Mouse (Mus musculus): ENCODE measurements at regions not wholly inside any gene's neighbourhood (a gene's known extent, or its start where the extent isn't known, plus 50 kb on each side); places are given as distances from the start of the nearest gene placed in this dataset.

GRCm38 (mm10) chr14:116810661-116811345, 114.3 kb upstream of the Gpc6 start:
- Histone ChIP-seq H3K36me3 (ENCODE audit: control insufficient read depth, insufficient read depth, low read length) (no peaks in the 10 kb centered on the region), H3K9ac (ENCODE audit: low read length) (no peak overlapping the region), H3K4me2 (ENCODE audit: low read depth, low read length) (no peak overlapping the region), H3K4me1 (replicated peaks; ENCODE audit: control insufficient read depth, insufficient read depth, low read length) (no peaks in the 10 kb centered on the region), H3K9me3 (ENCODE audit: control insufficient read depth, low read length) (no peaks in the 10 kb centered on the region), H3K27ac (ENCODE audit: low read length) (no peak overlapping the region), H3K27me3 (ENCODE audit: control insufficient read depth, insufficient read depth, low read depth, low read length) (no peaks in the 10 kb centered on the region), H3K4me3 (ENCODE audit: low read length) (no peak overlapping the region)
- 45% methylated on average over 2 of the region's 2 CpGs for WGBS
- ATAC-seq (ENCODE audit: low read depth): no peak

DNA sequence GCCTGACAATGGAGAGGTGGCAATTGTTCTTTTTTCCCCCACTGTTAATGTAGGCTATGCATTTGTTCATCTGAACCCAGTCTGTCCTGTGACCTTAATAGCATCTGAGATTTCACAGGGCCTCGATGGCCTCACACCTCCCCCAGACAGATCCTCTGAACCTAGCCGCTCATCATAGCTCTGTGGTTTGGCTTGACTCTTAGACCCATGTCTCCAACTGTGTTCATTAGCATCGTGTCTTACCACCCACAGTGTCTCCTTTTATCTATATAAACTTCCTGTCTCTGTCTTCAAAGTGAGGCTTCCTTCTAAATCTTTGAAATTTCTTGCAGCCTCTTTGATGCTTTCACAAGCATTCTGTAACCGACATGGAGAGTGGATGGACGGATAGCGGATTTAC, 87.9 kb upstream of the Gpc6 start:
- WGBS: 38% methylated on average over 6 of the region's 6 CpGs
- Histone ChIP-seq H3K4me3 (ENCODE audit: low read length) (no peak overlapping the region), H3K27me3 (ENCODE audit: control insufficient read depth, insufficient read depth, low read depth, low read length) (no peaks in the 10 kb centered on the region), H3K4me1 (replicated peaks; ENCODE audit: control insufficient read depth, insufficient read depth, low read length) (no peaks in the 10 kb centered on the region), H3K36me3 (ENCODE audit: control insufficient read depth, insufficient read depth, low read length) (no peaks in the 10 kb centered on the region), H3K9me3 (ENCODE audit: control insufficient read depth, low read length) (no peaks in the 10 kb centered on the region), H3K27ac (ENCODE audit: low read length) (no peak overlapping the region), H3K9ac (ENCODE audit: low read length) (no peak overlapping the region), H3K4me2 (ENCODE audit: low read depth, low read length) (no peak overlapping the region)
- no peak; the same call in 1 of the 2 replicates for ATAC-seq (ENCODE audit: low read depth)

DNA sequence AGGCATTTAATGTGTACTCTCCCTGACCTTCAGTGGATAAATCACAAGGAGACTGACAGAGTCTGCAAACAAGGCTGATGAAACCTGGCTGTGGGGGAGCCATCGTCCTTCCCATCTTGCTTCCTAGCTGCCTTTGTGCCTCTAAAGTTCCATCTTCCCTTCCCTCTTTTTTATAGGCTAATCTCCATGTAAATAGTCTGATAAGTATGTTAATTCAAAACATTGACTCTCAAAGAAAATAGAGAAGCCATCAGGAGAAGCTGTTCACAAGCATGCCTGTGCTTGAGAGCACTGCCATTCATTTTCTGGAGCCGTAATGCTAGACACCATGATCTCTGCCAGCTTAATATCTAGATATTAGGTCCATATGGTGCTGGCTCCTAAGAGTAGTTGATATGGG, 55.7 kb upstream of the Gpc6 start:
- H3K4me1 ChIP-seq (replicated peaks; ENCODE audit: control insufficient read depth, insufficient read depth, low read length): no peaks in the 10 kb centered on the region
- no peak overlapping the region for H3K27ac ChIP-seq (ENCODE audit: low read length)
- no peaks in the 10 kb centered on the region for H3K9me3 ChIP-seq (ENCODE audit: control insufficient read depth, low read length)
- H3K27me3 ChIP-seq (ENCODE audit: control insufficient read depth, insufficient read depth, low read depth, low read length): no peaks in the 10 kb centered on the region
- H3K4me2 ChIP-seq (ENCODE audit: low read depth, low read length): no peak overlapping the region
- H3K4me3 ChIP-seq (ENCODE audit: low read length): no peak overlapping the region
- H3K36me3 ChIP-seq (ENCODE audit: control insufficient read depth, insufficient read depth, low read length): no peaks in the 10 kb centered on the region
- ATAC-seq (ENCODE audit: low read depth): no peak
- no peak overlapping the region for H3K9ac ChIP-seq (ENCODE audit: low read length)
- 51% methylated on average over 2 of the region's 2 CpGs for WGBS

- no peaks in the 10 kb centered on the region for H3K9me3 ChIP-seq (ENCODE audit: control insufficient read depth, low read length)
- 91% methylated on average over 2 of the region's 2 CpGs for WGBS
- no peak overlapping the region for H3K9ac ChIP-seq (ENCODE audit: low read length)
- H3K4me2 ChIP-seq (ENCODE audit: low read depth, low read length): no peak overlapping the region
- no peaks in the 10 kb centered on the region for H3K36me3 ChIP-seq (ENCODE audit: control insufficient read depth, insufficient read depth, low read length)
- no peak overlapping the region for H3K27ac ChIP-seq (ENCODE audit: low read length)
- H3K27me3 ChIP-seq (ENCODE audit: control insufficient read depth, insufficient read depth, low read depth, low read length): no peaks in the 10 kb centered on the region
- no peaks in the 10 kb centered on the region for H3K4me1 ChIP-seq (replicated peaks; ENCODE audit: control insufficient read depth, insufficient read depth, low read length)
- H3K4me3 ChIP-seq (ENCODE audit: low read length): no peak overlapping the region
- no peak for ATAC-seq (ENCODE audit: low read depth)
These were observed 55.1 kb upstream of the Gpc6 start for GRCm38 (mm10) chr14:116869996-116870395.
